Mouse (Mus musculus) embryonic facial prominence, embryonic 14.5 days (tissue): ENCODE data around the gene Olfr109. TPM values are rescaled to one million over a fixed set of nuclear protein-coding genes. Genes with fewer than 3 reads are reported as not detected.

Experiments
- ATAC-seq: fragments of 200-750 bp; cut with Nextera tagmentation; 2 replicates; pipeline ENCODE4 v1.8.0; 2017; ENCODE audit warnings: low read depth, moderate number of reproducible peaks, moderate TSS enrichment
- DNase-seq: peaks from one replicate; pipeline ENCODE4 v3.0.0-alpha.2; 2015; ENCODE audit warnings: low spot score
- H3K27ac ChIP-seq: fragments of 300-500 bp; sonication (generic); replicated peaks from 2 replicates; pipeline ENCODE4 v1.5.1; 2014; ENCODE audit warnings: low read depth, mild to moderate bottlenecking, low read length, moderate library complexity
- H3K27me3 ChIP-seq: fragments of 300-500 bp; sonication (generic); replicated peaks from 2 replicates; pipeline ENCODE4 v1.6.1; 2014; ENCODE audit warnings: low read length; ENCODE audit not compliant: control insufficient read depth, insufficient read depth
- H3K36me3 ChIP-seq: fragments of 300-500 bp; sonication (generic); 2 replicates; pipeline ENCODE4 v1.6.1; 2014; ENCODE audit warnings: low read length, mixed read lengths; ENCODE audit not compliant: control insufficient read depth, insufficient read depth
- H3K4me1 ChIP-seq: fragments of 300-500 bp; sonication (generic); 2 replicates; pipeline ENCODE4 v1.6.1; 2014; ENCODE audit warnings: antibody characterized with exemption, low read length; ENCODE audit not compliant: control insufficient read depth, insufficient read depth
- H3K4me2 ChIP-seq: fragments of 300-500 bp; sonication (generic); 2 replicates; pipeline ENCODE4 v1.6.1; 2014; ENCODE audit warnings: low read depth, mild to moderate bottlenecking, low read length, moderate library complexity, mixed read lengths
- H3K4me3 ChIP-seq: fragments of 300-500 bp; sonication (generic); 2 replicates; pipeline ENCODE4 v1.5.1; 2014; ENCODE audit warnings: low read depth, mild to moderate bottlenecking, low read length
- H3K9ac ChIP-seq: fragments of 300-500 bp; sonication (generic); 2 replicates; pipeline ENCODE4 v1.6.1; 2014; ENCODE audit warnings: low read depth, mild to moderate bottlenecking, low read length, moderate library complexity, mixed read lengths
- H3K9me3 ChIP-seq: fragments of 300-500 bp; sonication (generic); 2 replicates; pipeline ENCODE4 v1.6.1; 2016; ENCODE audit warnings: low read length; ENCODE audit not compliant: control insufficient read depth
- WGBS: fragments of 180-500 bp; shearing (Covaris S2); extraction: QIAGEN DNeasy Blood & Tissue Kit; methylation state at CpG from one replicate; pipeline ENCODE4 v1.1.7; 2014; 5-methylcytosine and 5-hydroxymethylcytosine counted together
- polyA plus RNA-seq: library from polyadenylated mRNA; unstranded; fragments of >200 nt; fragmentation: Nextera tagmentation; extraction: Ambion mirVana; gene quantifications from 2 replicates; pipeline ENCODE4 v1.2.1, GENCODE M21; 2014

The Olfr109 gene
- polyA plus RNA-seq = not detected in 2 replicates

GRCm38 (mm10) chr17:37458616-37459015 is at the start of gene Olfr109:
Olfr109 (plus strand) TSS chr17:37458916.
- 88% methylated on average over 1 of the region's 1 CpGs for WGBS
- no peak within 1 kb of the TSS for H3K9ac ChIP-seq
- no peak within 1 kb of the TSS for H3K4me2 ChIP-seq
- no peaks in the 10 kb centered on the region for H3K27me3 ChIP-seq
- no peak within 1 kb of the TSS for H3K4me3 ChIP-seq
- no peak for ATAC-seq
- H3K36me3 ChIP-seq = no peaks in the 10 kb centered on the region
- H3K9me3 ChIP-seq = no peaks in the 10 kb centered on the region
- H3K27ac ChIP-seq = no peak within 1 kb of the TSS
- DNase-seq = no peak
- H3K4me1 ChIP-seq = no peaks in the 10 kb centered on the region

DNA sequence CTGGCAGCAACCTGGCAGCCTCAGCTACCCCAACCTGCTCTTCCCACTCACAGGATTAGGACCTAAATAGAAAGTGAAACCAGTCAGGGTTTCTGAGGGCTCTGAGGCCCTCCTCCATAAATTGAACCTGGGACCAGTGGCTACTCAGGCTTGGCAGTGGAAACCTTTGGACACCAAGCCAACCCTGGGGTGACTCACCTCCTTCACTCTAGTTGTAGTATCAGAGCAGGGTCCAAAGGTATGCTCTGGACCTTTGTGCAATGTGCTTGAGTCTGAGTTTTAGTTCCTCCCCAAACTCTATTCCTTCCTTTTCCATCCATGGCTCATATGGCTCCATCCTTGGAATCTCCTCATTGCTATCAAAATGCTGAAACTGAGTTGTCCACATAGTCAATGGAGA is 45.3 kb upstream of the Olfr109 start:
- Histone ChIP-seq H3K27ac (no peak overlapping the region), H3K36me3 (no peaks in the 10 kb centered on the region), H3K4me3 (no peak overlapping the region), H3K27me3 (no peaks in the 10 kb centered on the region), H3K9ac (no peak overlapping the region), H3K9me3 (0 out of 2 replicates have a peak, but pooled peaks cover 4% of the 10 kb centered on the region), H3K4me2 (no peak overlapping the region), H3K4me1 (no peaks in the 10 kb centered on the region)
- DNase-seq (no peak), ATAC-seq (no peak)

- Histone ChIP-seq H3K4me2 (no peak within 1 kb of the TSS), H3K9me3 (no peaks in the 10 kb centered on the region), H3K36me3 (no peaks in the 10 kb centered on the region), H3K9ac (no peak within 1 kb of the TSS), H3K27me3 (no peaks in the 10 kb centered on the region), H3K4me3 (no peak within 1 kb of the TSS), H3K4me1 (no peaks in the 10 kb centered on the region), H3K27ac (no peak within 1 kb of the TSS)
- DNase-seq (no peak), ATAC-seq (no peak)
- WGBS = 92% methylated on average over 1 of the region's 1 CpGs
These were observed 13.5 kb upstream of the Olfr109 start, which contains the start of gene Olfr108 for GRCm38 (mm10) chr17:37445180-37445579. Olfr108 (plus strand) TSS chr17:37445480.

GRCm38 (mm10) chr17:37483452-37483851 is 24.7 kb downstream of the Olfr109 start, which contains the start of gene H2-M2:
H2-M2 (minus strand) TSS chr17:37483552.
- DNase-seq = no peak
- no peak within 1 kb of the TSS for H3K4me2 ChIP-seq
- H3K9me3 ChIP-seq = 0 out of 2 replicates have a peak, but pooled peaks cover 2% of the 10 kb centered on the region
- no peaks in the 10 kb centered on the region for H3K27me3 ChIP-seq
- H3K36me3 ChIP-seq = no peaks in the 10 kb centered on the region
- no peak within 1 kb of the TSS for H3K9ac ChIP-seq
- ATAC-seq = no peak
- H3K4me3 ChIP-seq = no peak within 1 kb of the TSS
- no peak within 1 kb of the TSS for H3K27ac ChIP-seq
- H3K4me1 ChIP-seq = no peaks in the 10 kb centered on the region
- WGBS = 81% methylated on average over 2 of the region's 2 CpGs

- H3K4me3 ChIP-seq = no peak within 1 kb of the TSS
- H3K9me3 ChIP-seq = no peaks in the 10 kb centered on the region
- H3K4me1 ChIP-seq = no peaks in the 10 kb centered on the region
- DNase-seq (no peak), ATAC-seq (no peak)
- H3K4me2 ChIP-seq = no peak within 1 kb of the TSS
- 61% methylated on average over 1 of the region's 1 CpGs for WGBS
- H3K36me3 ChIP-seq = no peaks in the 10 kb centered on the region
- no peak within 1 kb of the TSS for H3K27ac ChIP-seq
- no peak within 1 kb of the TSS for H3K9ac ChIP-seq
- H3K27me3 ChIP-seq = no peaks in the 10 kb centered on the region
These were observed 33.3 kb downstream of the Olfr109 start, which contains the start of gene Olfr110 for GRCm38 (mm10) chr17:37491930-37492518. Olfr110 (plus strand) TSS chr17:37492468.

DNA sequence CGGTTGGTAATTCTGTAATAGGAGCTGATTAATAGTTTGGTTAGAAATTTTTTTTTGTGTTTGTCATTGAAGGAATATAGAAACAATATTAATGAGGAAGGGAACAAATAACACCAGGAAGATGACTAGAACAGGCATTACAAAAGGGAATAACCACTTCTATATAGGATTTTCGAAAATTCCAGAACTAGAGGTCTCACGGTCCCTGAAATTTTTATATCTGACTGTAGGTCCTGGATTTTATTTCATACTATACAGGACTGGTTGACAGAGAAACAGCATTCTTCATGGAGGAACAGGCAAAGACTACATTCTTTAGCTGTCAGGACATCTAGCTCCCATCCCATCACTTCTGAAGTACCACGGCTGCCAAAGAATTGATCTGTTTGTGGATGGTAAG is 49.0 kb downstream of the Olfr109 start, which contains the start of gene Olfr111:
Olfr111 (plus strand) TSS at position 301 of the 400 bp plus-strand sequence.
- H3K36me3 ChIP-seq = no peaks in the 10 kb centered on the region
- 86% methylated on average over 4 of the region's 4 CpGs for WGBS

More for the DNA sequence above, 49.0 kb downstream of the Olfr109 start, which contains the start of gene Olfr111:
- no peak for DNase-seq
- no peaks in the 10 kb centered on the region for H3K27me3 ChIP-seq
- no peak within 1 kb of the TSS for H3K27ac ChIP-seq
- H3K9me3 ChIP-seq = no peaks in the 10 kb centered on the region
- no peak within 1 kb of the TSS for H3K9ac ChIP-seq
- no peaks in the 10 kb centered on the region for H3K4me1 ChIP-seq
- ATAC-seq = no peak
- no peak within 1 kb of the TSS for H3K4me2 ChIP-seq
- no peak within 1 kb of the TSS for H3K4me3 ChIP-seq

Other genes starting within 250 kb of the Olfr109 start
- not detected in 2 replicates for gene Olfr95, start 245.8 kb upstream of the Olfr109 start, polyA plus RNA-seq
- gene Olfr96, start 238.8 kb upstream of the Olfr109 start, polyA plus RNA-seq = 0.29 TPM in 1 of 2 replicates, not detected in the other
- gene Olfr97, start 221.6 kb upstream of the Olfr109 start, polyA plus RNA-seq = not detected in 2 replicates
- not detected in 2 replicates for gene Olfr98, start 195.2 kb upstream of the Olfr109 start, polyA plus RNA-seq
- 1.5 and 2.1 TPM in 2 replicates for gene H2-M3, start 188.7 kb upstream of the Olfr109 start, polyA plus RNA-seq
- 0.25 TPM in 1 of 2 replicates, not detected in the other for gene Olfr99, start 175.5 kb upstream of the Olfr109 start, polyA plus RNA-seq
- gene Olfr101, start 154.6 kb upstream of the Olfr109 start, polyA plus RNA-seq = not detected in 2 replicates
- not detected in 2 replicates for gene Olfr102, start 141.9 kb upstream of the Olfr109 start, polyA plus RNA-seq
- gene Olfr103, start 119.2 kb upstream of the Olfr109 start, polyA plus RNA-seq = 0.18 TPM in 1 of 2 replicates, not detected in the other
- 0.08 TPM in 1 of 2 replicates, not detected in the other for gene Olfr104-ps, start 99.3 kb upstream of the Olfr109 start, polyA plus RNA-seq
- gene Olfr105-ps, start 79.9 kb upstream of the Olfr109 start, polyA plus RNA-seq = not detected in 2 replicates
- not detected in 2 replicates for gene Olfr106-ps, start 68.5 kb upstream of the Olfr109 start, polyA plus RNA-seq
- gene Olfr107, start 59.7 kb upstream of the Olfr109 start, polyA plus RNA-seq = not detected in 2 replicates
- gene Olfr108, start 13.4 kb upstream of the Olfr109 start, polyA plus RNA-seq = not detected in 2 replicates
- not detected in 2 replicates for gene H2-M2, start 24.6 kb downstream of the Olfr109 start, polyA plus RNA-seq
- gene Olfr110, start 33.6 kb downstream of the Olfr109 start, polyA plus RNA-seq = 0.12 TPM in 1 of 2 replicates, not detected in the other
- gene Olfr111, start 49.1 kb downstream of the Olfr109 start, polyA plus RNA-seq = not detected in 2 replicates
- not detected in 2 replicates for gene Olfr112, start 110.5 kb downstream of the Olfr109 start, polyA plus RNA-seq
- not detected in 2 replicates for gene Olfr113, start 118.7 kb downstream of the Olfr109 start, polyA plus RNA-seq
- not detected in 2 replicates for gene Olfr114, start 133.8 kb downstream of the Olfr109 start, polyA plus RNA-seq
- not detected in 2 replicates for gene Olfr115, start 168.2 kb downstream of the Olfr109 start, polyA plus RNA-seq
- gene Olfr116, start 168.3 kb downstream of the Olfr109 start, polyA plus RNA-seq = not detected in 2 replicates
- gene Olfr117, start 204.9 kb downstream of the Olfr109 start, polyA plus RNA-seq = not detected in 2 replicates
- not detected in 2 replicates for gene Olfr118, start 208.1 kb downstream of the Olfr109 start, polyA plus RNA-seq
- gene Olfr119, start 237.6 kb downstream of the Olfr109 start, polyA plus RNA-seq = not detected in 2 replicates